Mouse (Mus musculus) CH12.LX (cell line): ENCODE data around the gene Cyp2d22.

Experiments used
- BHLHE40 ChIP-seq: IDR thresholded peaks from 2 replicates; pipeline ENCODE4 v1.6.1; 2011; ENCODE audit warnings: mild to moderate bottlenecking, low read depth, low read length, improper control_type of control experiment
- CHD2 ChIP-seq: IDR thresholded peaks from 2 replicates; pipeline ENCODE4 v1.6.1; 2011; ENCODE audit warnings: low read length, improper control_type of control experiment
- CTCF ChIP-seq, 2 experiments: IDR thresholded peaks in 1 of 2; conservative IDR thresholded peaks in 1 of 2; 2 replicates each; pipeline ENCODE4 v1.5.1; 2011 to 2012; ENCODE audit warnings: low read depth in 2 of 2, low read length in 2 of 2, improper control_type of control experiment in 1 of 2, inconsistent platforms in 1 of 2, mild to moderate bottlenecking in 1 of 2, moderate library complexity in 1 of 2
- EP300 ChIP-seq: IDR thresholded peaks from 2 replicates; pipeline ENCODE4 v1.6.1; 2011; ENCODE audit warnings: low read length, improper control_type of control experiment
- ETS1 ChIP-seq: conservative IDR thresholded peaks from 2 replicates; pipeline ENCODE4 v1.6.1; 2012; ENCODE audit warnings: low read depth, mild to moderate bottlenecking, inconsistent platforms, low read length, improper control_type of control experiment, moderate library complexity
- GABPA ChIP-seq: IDR thresholded peaks from 2 replicates; pipeline ENCODE4 v1.6.1; 2012; ENCODE audit warnings: low read depth, low read length, improper control_type of control experiment, inconsistent platforms; ENCODE audit not compliant: insufficient replicate concordance
- MAX ChIP-seq: IDR thresholded peaks from 2 replicates; pipeline ENCODE4 v1.6.1; 2011; ENCODE audit warnings: low read length, improper control_type of control experiment
- MYC ChIP-seq: IDR thresholded peaks from 2 replicates; pipeline ENCODE4 v1.6.1; 2011; ENCODE audit warnings: low read depth, mild to moderate bottlenecking, improper control_type of control experiment, low read length
- POLR2A ChIP-seq: IDR thresholded peaks from 2 replicates; pipeline ENCODE4 v1.6.1; 2011; ENCODE audit warnings: low read depth, mild to moderate bottlenecking, improper control_type of control experiment, low read length
- POLR2AphosphoS2 ChIP-seq: IDR thresholded peaks from 2 replicates; pipeline ENCODE4 v1.6.1; 2011; ENCODE audit warnings: low read depth, low read length, improper control_type of control experiment
- TCF12 ChIP-seq: IDR thresholded peaks from 2 replicates; pipeline ENCODE4 v1.6.1; 2014; ENCODE audit warnings: low read depth, mild to moderate bottlenecking, inconsistent platforms, low read length, improper control_type of control experiment
- ZMIZ1 ChIP-seq: IDR thresholded peaks from 2 replicates; pipeline ENCODE4 v1.6.1; 2012; ENCODE audit warnings: low read depth, mild to moderate bottlenecking, inconsistent platforms, low read length, improper control_type of control experiment

DNA sequence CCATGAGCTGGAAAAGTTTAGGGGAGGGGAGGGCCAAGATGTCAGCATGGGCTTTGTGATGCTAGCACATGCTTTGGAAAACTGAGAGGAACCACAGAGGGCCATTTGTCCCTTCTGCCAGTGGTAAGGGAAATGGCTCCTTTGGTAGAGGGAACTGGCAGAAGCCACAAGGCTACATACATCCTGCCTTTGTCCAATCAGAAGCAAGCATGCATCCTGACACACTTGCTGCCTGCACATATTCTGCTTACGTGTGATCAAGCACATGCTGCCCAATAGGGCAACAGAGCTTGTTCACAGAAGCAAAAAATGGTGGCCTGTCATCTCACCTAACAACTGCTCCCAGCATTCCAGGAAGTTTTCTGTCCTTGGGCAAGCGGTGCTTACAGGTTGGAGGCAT is 54.7 kb downstream of the Cyp2d22 start:
- no peak for TF ChIP-seq POLR2A
- TF ChIP-seq MYC, result no peak
- TF ChIP-seq CTCF (conservative IDR thresholded peaks at IDR 0.05 in 1 of 2, IDR thresholded peaks at IDR 0.05 in 1 of 2; ENCODE audit: low read depth in 2 of 2, low read length in 2 of 2), result no peak
- no peak for TF ChIP-seq EP300
- TF ChIP-seq BHLHE40, result no peak
- TF ChIP-seq MAX, result no peak
- TF ChIP-seq GABPA, result no peak
- no peak for TF ChIP-seq CHD2
- no peak for TF ChIP-seq ZMIZ1
- TF ChIP-seq POLR2AphosphoS2, result no peak
- TF ChIP-seq ETS1, result no peak
- TF ChIP-seq TCF12, result no peak
